Mouse (Mus musculus): ENCODE measurements around the gene Serpinb6a.
"Not testable (repeated sequence)": the region's sequence is repeated elsewhere in the genome, so short reads cannot be mapped to it uniquely, and the experiment has no call there.

Gene Serpinb6a

DNA sequence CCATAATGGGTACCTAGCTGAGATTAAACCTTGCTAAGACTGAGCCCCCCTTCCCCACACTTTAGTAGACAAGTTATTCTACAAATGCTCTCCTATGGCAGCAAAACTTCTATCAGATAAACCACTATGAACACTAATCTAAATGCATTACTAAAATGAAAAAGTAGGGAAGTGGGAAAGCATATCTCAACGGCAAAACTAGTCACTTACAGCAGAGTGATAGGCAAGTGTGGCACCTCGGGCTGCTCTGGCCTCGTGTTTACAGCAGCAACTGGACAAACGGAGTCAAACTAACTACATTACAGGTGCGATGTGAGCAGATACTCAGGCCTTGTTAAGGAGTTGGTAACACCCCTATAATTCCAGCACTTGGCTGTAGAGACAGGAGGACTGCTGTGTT, 13.0 kb downstream of the Serpinb6a start:
- no peak for DNase-seq (ENCODE audit: low spot score)

DNA sequence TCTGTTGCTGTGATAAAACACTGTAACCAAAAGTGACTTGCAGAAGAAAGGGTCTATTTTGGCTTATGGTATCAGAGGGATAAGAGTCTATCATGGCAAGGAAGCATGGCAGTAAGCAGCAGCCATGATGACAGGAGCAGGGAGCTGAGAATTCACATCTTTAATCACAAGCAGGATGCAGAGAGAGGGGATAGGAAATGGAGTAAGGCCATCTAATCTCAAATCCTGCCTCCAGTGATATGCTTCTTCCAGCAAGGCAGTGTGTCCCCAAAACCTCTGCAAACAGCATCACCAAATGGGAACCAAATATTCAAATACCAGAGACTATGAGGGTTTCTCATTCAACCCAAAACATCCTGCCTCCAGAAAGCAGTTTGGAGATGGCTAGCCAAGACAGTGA, 36.0 kb downstream of the Serpinb6a start:
- no peak for DNase-seq (ENCODE audit: low spot score)

- DNase-seq (ENCODE audit: low spot score): no peak
Observed at GRCm38 (mm10) chr13:33966025-33966412, 36.6 kb downstream of the Serpinb6a start.

GRCm38 (mm10) chr13:33965056-33966024, 37.3 kb downstream of the Serpinb6a start:
- peak; percentile 23 for DNase-seq (ENCODE audit: low spot score)

DNA sequence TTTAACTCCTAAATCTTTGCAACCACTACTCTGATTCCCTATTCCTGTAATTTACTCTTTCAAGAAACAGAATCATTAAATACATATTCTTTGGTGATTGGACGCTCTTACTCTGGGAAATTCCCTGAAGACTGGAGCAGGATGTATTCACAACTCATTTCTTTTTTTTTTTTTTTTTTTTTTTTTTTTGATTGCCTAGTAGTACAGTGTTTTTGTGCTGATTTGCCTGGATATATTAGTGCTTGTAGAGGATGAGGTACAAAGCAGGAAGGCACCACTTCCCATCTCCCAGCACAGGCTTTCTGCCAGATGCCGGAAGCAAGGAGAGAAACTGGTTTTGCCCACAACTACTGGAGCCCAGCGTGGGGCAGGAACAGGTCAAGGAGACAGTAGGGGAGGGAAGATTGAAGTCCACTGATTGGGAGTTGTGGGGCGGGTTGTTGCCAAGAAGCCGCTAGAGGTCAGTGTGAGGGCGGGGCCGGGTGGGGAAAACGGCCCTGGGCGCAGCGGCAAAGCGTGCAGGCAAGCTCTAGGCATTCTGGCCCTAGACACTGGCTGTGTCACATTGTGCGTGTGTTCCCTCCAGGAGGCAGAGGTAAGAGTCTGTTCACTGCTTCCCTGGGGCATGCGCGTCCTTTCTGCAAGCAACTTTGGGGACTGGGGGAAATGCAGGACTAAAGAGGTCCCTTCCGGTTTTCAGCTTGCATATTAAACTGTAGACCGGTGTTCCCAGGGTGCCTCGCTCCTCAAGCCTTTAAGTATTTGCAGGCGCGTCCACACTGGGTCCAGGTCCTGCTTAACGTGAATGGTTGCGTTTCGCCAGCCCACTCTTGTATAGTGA, 38.2 kb downstream of the Serpinb6a start, which contains the start of gene Nqo2:
Gene Nqo2, plus strand, starts transcription at position 482 of the 841 bp plus-strand sequence.
- DNase-seq (ENCODE audit: low spot score): peak; percentile 70

DNA sequence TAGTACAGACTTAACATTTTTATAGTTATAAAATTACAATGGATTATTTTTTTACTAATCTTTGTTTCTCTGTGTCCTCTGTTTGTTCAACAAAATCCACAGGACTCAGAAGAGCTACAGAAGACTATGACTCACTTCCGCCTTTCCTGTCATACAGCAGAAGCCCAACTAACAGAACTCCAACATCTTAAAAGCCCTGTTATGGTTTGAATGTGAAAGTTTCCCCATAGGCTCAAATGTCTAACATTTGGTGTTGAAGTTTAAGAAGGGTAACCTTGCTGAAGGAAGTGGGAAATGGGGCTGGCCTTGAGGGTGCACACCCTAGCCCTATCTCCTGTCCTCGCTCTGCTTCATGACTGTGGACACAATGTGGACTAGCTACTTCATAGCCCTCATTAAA, 42.8 kb downstream of the Serpinb6a start:
- DNase-seq (ENCODE audit: low spot score): no peak

DNA sequence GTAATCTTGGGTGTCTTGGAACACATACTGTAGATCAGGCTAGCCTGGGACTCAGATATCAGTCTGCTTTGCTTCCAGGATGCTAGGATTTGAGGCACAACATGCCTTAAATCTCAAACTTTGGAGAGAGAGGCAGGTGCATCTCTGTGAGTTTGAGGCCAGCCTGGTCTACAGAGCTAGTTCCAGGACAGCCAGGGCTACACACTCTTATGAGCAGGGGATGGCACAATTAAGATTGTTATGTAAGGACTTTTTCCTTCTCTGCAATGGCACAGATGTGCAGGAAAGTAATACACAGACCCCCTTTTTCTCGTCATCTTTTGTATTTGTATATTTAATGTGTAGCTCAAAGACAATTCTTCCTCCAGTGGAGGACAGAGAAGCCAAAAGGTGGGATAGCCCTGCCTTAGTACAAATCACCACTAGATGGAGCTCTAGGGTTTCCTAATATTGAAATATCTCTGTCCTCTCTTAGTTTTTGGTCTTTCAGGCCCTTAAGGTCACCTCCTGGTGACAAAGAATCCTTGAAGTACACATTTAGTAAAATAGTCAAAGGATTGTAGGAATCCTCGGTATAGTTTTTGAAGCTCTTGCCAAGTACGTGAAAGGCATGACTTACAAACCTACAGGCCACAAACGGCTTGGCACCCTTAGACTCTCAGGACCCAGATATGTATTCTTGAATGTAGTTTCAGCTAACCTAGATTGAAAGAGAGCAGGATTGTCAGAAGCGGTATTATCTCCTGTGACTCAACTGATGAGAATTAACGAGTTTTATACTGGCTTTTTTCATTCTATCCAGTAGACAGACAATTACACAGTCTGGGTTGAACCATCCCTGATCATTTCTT, 45.8 kb downstream of the Serpinb6a start:
- DNase-seq (ENCODE audit: low spot score): peak; percentile 90

DNA sequence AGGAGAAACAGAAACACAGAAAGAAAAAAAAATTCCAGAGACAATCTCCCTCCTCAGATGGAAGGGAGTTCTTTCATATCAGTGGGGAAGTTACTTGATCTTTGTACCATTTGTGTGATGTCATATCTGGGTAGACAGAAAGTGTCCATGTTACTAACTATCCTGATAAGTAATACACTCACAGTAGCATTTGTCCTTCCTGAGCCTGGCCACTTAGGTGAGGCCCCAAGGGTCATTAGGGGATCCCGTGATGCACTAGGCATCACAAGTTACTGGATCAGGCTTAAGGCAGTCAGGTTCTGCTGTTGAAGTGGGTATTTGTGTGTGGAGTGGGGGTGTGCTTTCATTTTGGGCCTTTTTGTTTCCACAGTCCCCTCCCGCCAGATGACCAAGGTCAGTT, 49.6 kb downstream of the Serpinb6a start:
- no peak for DNase-seq (ENCODE audit: low spot score)

DNA sequence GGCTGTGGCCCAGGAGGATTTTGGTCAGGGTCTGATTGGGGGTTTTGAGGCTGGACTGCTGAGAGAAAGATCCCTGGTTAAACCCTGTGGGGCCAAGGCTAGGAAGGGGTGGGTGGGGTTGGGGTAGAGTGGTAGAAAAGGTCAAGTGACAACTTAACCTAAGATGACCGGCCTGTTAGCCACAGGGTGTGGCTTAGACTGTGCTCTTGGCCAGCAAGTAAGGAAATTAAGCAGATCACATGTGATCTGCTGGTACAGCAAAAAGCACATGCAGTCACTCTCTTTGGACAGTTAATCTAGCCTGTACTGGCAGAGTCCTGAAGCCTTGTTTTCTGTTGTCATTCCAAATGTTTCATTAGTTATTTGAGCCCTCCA, 50.5 kb downstream of the Serpinb6a start:
- no peak for DNase-seq (ENCODE audit: low spot score)

DNA sequence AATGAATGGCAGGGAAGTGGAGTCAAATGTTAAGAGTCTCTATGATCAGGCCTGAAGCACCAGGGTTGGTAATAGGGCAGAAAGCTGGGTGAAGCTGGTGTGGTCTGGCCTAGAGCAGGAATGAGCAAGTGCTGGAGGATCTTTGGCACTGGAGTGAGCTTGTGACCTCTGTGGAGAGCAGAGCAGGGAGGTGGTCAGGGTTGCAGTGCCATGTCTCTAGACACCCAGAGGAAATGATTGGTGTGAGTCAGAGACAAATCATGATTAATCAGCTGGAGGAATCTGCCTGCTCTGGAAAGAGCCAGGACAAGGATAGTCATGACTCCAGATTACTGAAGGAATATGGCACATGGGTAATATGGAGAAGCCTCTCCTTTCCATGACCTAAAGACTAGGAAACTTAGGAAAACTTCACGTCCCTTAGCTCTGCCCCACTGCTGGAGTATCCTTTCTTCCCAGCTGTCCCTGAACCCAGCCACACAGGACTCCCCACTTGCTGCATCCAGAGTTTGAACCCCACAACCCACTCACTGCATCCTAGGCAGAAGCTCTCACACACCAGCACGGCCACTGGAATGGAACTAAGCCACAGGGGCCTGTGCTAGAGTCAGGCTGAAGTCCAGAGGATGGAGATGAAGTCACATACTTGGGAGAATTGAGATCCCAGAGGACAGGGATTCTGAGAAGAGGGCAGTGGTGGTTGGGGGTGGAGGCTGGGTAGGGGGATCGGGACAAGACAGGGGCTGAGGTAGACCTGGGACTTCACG, 51.1 kb downstream of the Serpinb6a start:
- DNase-seq (ENCODE audit: low spot score): no peak

DNA sequence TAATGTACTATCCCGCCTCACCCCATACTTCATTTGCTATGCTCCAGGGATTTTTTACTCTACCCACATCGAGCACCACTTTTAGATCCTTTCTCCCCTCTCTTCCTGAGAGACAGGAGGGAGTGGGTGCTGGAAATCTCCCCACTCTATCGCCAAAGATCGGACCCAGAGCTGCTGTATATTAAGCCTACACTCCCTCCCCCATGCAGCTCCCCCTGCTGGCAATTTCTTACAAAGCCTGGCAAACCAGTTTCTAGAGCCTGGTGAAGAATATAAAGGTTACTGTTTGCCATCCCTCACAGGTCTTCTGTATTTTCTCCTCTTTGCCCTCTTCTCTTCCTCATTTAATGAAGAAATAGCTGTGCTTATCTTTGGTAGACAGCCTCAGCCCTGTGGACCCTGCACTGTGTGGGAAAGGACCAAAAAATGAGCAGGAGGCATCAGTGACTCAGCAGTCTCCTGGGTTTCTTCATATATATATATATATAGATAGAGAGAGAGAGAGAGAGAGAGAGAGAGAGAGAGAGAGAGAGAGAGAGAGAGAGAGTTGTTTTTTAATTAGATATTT, 60.3 kb downstream of the Serpinb6a start:
- peak; percentile 39 for DNase-seq (ENCODE audit: low spot score)

GRCm38 (mm10) chr13:33941288-33941808, 61.2 kb downstream of the Serpinb6a start:
- DNase-seq (ENCODE audit: low spot score): no peak

DNA sequence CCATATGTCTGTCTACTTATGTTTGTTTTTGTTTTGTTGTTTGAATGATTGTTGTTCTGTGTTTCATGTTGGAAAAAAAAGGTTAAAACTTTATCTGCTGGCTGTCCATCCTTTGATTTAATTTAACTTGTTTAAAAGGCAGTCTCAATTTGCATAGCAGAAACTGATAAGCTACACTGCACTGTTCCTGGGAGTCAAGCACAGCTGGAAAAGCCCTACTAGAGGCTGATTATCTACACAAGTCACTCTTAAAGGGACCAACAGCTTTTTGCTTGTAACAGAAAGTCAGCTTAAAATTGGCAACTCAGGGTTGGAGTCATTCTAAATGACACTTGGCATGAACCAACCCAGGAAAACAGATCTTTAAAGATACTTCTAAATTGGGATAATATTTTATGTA, 65.0 kb downstream of the Serpinb6a start:
- not testable (repeated sequence) for DNase-seq (ENCODE audit: low spot score)

GRCm38 (mm10) chr13:33937151-33937550, 65.4 kb downstream of the Serpinb6a start:
- DNase-seq (ENCODE audit: low spot score): no peak

- peak; percentile 66 for DNase-seq (ENCODE audit: low spot score)
Observed at GRCm38 (mm10) chr13:33935465-33936181, 67.0 kb downstream of the Serpinb6a start.

GRCm38 (mm10) chr13:33934743-33935142, 67.9 kb downstream of the Serpinb6a start:
- DNase-seq (ENCODE audit: low spot score): no peak

- DNase-seq (ENCODE audit: low spot score): no peak
Observed at GRCm38 (mm10) chr13:33930912-33931311, 71.7 kb downstream of the Serpinb6a start.

GRCm38 (mm10) chr13:33930281-33930680, 72.3 kb downstream of the Serpinb6a start:
- DNase-seq (ENCODE audit: low spot score): no peak

DNA sequence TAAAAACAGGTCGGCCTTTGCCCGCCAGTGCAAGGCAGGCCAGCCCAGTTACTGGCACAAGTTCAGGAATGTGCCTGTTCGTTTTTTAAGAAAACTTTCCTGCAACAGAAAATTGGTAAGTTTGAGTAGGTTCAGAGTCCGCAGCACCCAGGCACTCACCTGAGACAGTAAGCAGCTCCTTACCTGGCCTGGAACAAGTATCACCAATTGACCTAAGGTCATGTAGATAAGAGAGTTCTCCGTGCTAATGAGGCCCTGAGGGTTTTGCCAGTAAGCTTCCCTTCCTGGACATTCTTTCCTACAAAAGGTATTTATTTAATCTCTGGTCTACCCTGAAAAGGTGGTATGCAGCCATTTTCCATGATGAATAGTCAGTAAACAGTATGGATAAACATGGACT, 80.9 kb downstream of the Serpinb6a start:
- DNase-seq (ENCODE audit: low spot score): no peak

GRCm38 (mm10) chr13:33921041-33921440, 81.6 kb downstream of the Serpinb6a start:
- DNase-seq (ENCODE audit: low spot score): no peak

All from retina, embryonic 14.5 days (tissue).